Mouse (Mus musculus): Measurements from ENCODE around the gene Gm7579. TPM values are rescaled to one million over a fixed set of nuclear protein-coding genes. Genes with fewer than 3 reads are reported as not detected.
"Not testable (repeated sequence)": the region's sequence is repeated elsewhere in the genome, so short reads cannot be mapped to it uniquely, and the experiment has no call there.

Gene Gm7579
- polyA plus RNA-seq (2015; fragmentation: Nextera tagmentation; extraction: Ambion mirVana) = not detected in 2 replicates

DNA sequence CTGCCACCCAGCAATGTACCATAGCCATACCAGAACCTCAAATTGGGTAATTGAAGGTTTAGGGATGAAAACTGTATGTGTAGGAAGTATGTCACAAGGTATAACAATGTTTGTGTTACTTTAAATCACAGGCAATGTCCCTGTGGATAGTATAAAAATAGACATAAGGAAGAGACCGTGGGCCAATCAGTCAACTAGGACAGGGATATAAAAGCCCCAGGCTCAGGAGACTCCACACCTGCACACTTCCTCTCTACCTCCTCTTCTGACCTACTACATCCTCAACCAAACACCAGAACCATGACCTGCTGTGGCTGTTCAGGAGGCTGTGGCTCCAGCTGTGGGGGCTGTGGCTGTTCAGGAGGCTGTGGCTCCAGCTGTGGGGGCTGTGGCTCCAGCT lies at the start of gene Gm7579:
TSS of gene Gm7579 (plus strand) at position 301 of the 400 bp plus-strand sequence.
- Histone ChIP-seq H3K9ac (no peak within 1 kb of the TSS), H3K9me3 (no peaks in the 10 kb centered on the region), H3K27ac (no peak within 1 kb of the TSS), H3K4me2 (no peak within 1 kb of the TSS), H3K4me3 (replicated peaks) (no peak within 1 kb of the TSS), H3K27me3 (replicated peaks) (no peaks in the 10 kb centered on the region), H3K4me1 (no peaks in the 10 kb centered on the region), H3K36me3 (no peaks in the 10 kb centered on the region)
- 70% methylated on average over 1 of the region's 1 CpGs for WGBS
- ATAC-seq (ENCODE audit: insufficient read depth, low FRiP score, low read depth) = no peak

DNA sequence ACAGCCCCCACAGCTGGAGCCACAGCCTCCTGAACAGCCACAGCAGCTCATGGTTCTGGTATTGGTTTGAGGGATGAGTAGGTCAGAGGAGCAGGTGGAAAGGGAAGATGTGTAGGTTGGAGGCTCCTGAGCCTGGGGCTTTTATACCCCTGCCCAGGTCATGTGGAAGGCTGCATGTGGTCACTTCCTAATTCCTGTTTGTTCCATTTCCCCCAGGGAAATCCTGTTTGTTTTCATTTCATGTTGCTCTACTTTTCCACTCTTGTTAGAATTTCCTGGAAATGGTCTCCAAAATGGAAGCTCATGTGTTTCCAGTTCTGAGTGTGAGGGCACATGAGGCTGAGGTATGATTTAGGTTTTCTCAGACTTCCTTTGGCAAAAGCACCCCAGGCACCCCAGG lies 46.0 kb upstream of the Gm7579 start, which contains the start of gene Gm4553:
TSS of gene Gm4553 (minus strand) at position 101 of the 400 bp plus-strand sequence.
- not testable (repeated sequence) for H3K9me3 ChIP-seq; H3K9ac ChIP-seq; H3K4me2 ChIP-seq; H3K36me3 ChIP-seq; H3K4me3 ChIP-seq (replicated peaks); H3K27me3 ChIP-seq (replicated peaks); H3K27ac ChIP-seq; H3K4me1 ChIP-seq; ATAC-seq (ENCODE audit: insufficient read depth, low FRiP score, low read depth)

DNA sequence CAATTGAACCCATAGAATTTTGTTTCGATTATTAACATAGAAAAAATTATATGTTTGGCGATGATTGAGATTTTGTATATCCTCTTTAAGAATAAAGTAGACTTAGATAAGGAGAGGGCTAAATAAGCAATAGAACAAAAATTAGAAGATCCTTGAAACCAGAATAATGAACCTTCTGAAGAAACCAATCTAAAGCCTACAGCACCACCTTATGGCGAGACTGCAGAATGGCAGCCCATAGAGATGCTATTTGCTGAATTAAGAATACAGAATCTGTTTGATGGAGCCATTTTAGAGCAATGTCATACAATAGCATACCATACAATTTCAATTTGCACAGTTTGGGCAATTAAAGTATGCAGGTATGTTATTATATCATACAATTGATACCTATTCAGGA lies 41.8 kb upstream of the Gm7579 start:
- H3K36me3 ChIP-seq = no peaks in the 10 kb centered on the region
- 49% methylated on average over 3 of the region's 3 CpGs for WGBS

DNA sequence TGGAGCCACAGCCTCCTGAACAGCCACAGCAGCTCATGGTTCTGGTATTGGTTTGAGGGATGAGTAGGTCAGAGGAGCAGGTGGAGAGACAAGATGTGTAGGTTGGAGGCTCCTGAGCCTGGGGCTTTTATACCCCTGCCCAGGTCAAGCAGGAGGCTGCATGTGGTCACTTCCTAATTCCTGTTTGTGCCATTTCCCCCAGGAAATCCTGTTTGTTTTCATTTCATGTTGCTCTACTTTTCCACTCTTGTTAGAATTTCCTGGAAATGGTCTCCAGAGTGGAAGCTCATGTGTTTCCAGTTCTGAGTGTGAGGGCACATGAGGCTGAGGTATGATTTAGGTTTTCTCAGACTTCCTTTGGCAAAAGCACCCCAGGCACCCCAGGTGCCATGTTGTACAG lies 35.8 kb upstream of the Gm7579 start, which contains the start of gene Krtap5-2:
TSS of gene Krtap5-2 (minus strand) at position 101 of the 400 bp plus-strand sequence.
- not testable (repeated sequence) for H3K4me1 ChIP-seq; ATAC-seq (ENCODE audit: insufficient read depth, low FRiP score, low read depth); H3K27me3 ChIP-seq (replicated peaks); H3K27ac ChIP-seq; H3K4me3 ChIP-seq (replicated peaks); H3K9me3 ChIP-seq; H3K9ac ChIP-seq; H3K4me2 ChIP-seq; H3K36me3 ChIP-seq

More for the DNA sequence above, 41.8 kb upstream of the Gm7579 start:
- Histone ChIP-seq H3K9ac (no peak overlapping the region), H3K4me3 (replicated peaks) (no peak overlapping the region), H3K27ac (no peak overlapping the region), H3K9me3 (no peaks in the 10 kb centered on the region), H3K27me3 (replicated peaks) (no peaks in the 10 kb centered on the region), H3K4me2 (no peak overlapping the region), H3K4me1 (no peaks in the 10 kb centered on the region)
- ATAC-seq (ENCODE audit: insufficient read depth, low FRiP score, low read depth) = no peak

DNA sequence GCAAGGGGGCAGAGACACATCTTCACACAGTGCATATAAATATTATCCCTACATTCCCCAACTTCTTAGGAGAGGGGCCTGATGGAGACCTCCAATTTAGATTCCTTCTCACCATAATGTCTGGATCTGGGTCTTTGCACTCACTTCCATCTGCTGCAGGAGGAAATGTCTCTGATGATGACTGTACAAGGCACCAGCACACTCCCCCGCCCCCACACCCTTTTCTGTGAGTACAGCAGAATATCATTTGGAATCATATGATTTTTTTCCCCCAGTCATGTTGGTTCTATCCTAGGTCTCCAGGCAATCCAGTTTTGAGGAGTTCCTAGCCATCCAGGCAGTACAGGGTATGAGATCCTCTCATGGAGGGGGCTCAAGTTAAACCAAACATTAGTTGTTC lies 33.0 kb upstream of the Gm7579 start:
- H3K4me2 ChIP-seq = no peak overlapping the region
- H3K9me3 ChIP-seq = no peaks in the 10 kb centered on the region
- no peak for ATAC-seq (ENCODE audit: insufficient read depth, low FRiP score, low read depth)
- H3K36me3 ChIP-seq = no peaks in the 10 kb centered on the region
- H3K9ac ChIP-seq = no peak overlapping the region
- no peak overlapping the region for H3K4me3 ChIP-seq (replicated peaks)
- WGBS = 76% methylated on average over 1 of the region's 1 CpGs
- no peak overlapping the region for H3K27ac ChIP-seq
- H3K4me1 ChIP-seq = no peaks in the 10 kb centered on the region
- H3K27me3 ChIP-seq (replicated peaks) = no peaks in the 10 kb centered on the region

DNA sequence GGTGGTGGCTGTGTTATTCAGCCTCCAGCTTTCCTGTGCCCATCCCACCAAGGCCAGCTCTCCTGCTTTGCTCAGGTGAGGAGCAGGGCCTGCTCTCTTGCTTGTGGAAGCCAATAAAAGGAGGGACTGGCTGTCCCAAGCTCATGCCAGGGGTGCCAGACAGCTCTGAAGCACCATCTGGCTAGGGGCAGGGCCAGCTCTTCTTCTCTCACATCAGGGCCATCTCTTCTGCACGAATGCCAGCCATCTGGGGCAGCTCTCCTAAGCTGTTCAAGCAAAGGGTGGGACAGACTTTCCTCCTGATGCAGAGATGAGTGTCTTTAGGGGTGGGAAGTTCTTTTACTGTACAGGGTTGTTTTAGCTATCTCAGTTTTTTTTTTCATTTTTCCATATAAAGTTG lies 30.6 kb upstream of the Gm7579 start:
- H3K4me1 ChIP-seq = no peaks in the 10 kb centered on the region
- ATAC-seq (ENCODE audit: insufficient read depth, low FRiP score, low read depth) = no peak
- no peak overlapping the region for H3K4me2 ChIP-seq
- H3K36me3 ChIP-seq = no peaks in the 10 kb centered on the region
- WGBS = 25% methylated on average over 1 of the region's 1 CpGs
- no peak overlapping the region for H3K4me3 ChIP-seq (replicated peaks)
- H3K27me3 ChIP-seq (replicated peaks) = no peaks in the 10 kb centered on the region
- no peaks in the 10 kb centered on the region for H3K9me3 ChIP-seq
- H3K9ac ChIP-seq = no peak overlapping the region
- H3K27ac ChIP-seq = no peak overlapping the region

DNA sequence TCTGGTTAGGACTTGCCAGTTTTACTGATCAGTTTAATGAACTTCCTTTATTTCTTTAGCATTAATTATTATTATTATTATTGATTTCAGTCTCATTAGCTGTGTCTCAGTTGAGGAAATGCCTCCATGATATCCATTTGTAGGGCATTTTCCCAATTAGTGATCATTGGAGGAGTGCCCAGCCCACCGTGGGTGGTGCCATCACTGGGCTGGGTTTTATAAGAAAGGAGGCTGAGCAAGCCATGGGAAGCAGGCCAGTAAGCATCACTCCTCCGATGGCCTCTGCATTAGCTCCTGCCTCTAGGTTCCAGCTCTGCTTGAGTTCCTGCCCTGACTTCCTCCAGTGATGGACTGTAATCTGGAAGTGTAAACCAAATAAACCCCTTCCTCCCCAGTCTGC lies 23.5 kb upstream of the Gm7579 start:
- Histone ChIP-seq H3K9ac (no peak overlapping the region), H3K4me3 (replicated peaks) (no peak overlapping the region), H3K36me3 (no peaks in the 10 kb centered on the region), H3K27ac (no peak overlapping the region), H3K27me3 (replicated peaks) (no peaks in the 10 kb centered on the region), H3K9me3 (no peaks in the 10 kb centered on the region), H3K4me1 (no peaks in the 10 kb centered on the region), H3K4me2 (no peak overlapping the region)
- no peak for ATAC-seq (ENCODE audit: insufficient read depth, low FRiP score, low read depth)
- 70% methylated on average over 2 of the region's 2 CpGs for WGBS

DNA sequence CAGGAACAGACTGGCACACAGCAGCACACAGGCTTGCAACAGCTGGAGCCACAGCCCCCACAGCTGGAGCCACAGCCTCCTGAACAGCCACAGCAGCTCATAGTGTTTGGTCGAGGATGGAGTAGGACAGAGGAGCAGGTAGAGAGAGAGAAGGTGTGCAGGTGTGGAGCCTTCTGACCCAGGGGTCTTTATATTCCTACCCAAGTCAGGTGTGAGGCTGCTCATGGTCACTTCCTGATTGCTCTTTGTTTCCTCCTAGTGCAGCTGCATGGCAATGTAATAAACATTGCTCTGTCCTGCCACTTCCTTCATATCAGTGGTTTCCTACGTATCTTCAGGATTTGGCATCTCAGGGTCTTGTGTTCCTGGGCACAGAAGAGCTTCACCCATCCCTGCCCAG lies 21.4 kb upstream of the Gm7579 start, which contains the start of gene Gm10153:
TSS of gene Gm10153 (minus strand) at position 101 of the 400 bp plus-strand sequence.
- WGBS = 34% methylated on average over 2 of the region's 2 CpGs
- H3K4me3 ChIP-seq (replicated peaks) = no peak within 1 kb of the TSS
- H3K4me1 ChIP-seq = no peaks in the 10 kb centered on the region
- H3K4me2 ChIP-seq = no peak within 1 kb of the TSS
- H3K9ac ChIP-seq = no peak within 1 kb of the TSS
- H3K27ac ChIP-seq = no peak within 1 kb of the TSS
- no peaks in the 10 kb centered on the region for H3K9me3 ChIP-seq
- no peaks in the 10 kb centered on the region for H3K27me3 ChIP-seq (replicated peaks)
- ATAC-seq (ENCODE audit: insufficient read depth, low FRiP score, low read depth) = no peak
- no peaks in the 10 kb centered on the region for H3K36me3 ChIP-seq

DNA sequence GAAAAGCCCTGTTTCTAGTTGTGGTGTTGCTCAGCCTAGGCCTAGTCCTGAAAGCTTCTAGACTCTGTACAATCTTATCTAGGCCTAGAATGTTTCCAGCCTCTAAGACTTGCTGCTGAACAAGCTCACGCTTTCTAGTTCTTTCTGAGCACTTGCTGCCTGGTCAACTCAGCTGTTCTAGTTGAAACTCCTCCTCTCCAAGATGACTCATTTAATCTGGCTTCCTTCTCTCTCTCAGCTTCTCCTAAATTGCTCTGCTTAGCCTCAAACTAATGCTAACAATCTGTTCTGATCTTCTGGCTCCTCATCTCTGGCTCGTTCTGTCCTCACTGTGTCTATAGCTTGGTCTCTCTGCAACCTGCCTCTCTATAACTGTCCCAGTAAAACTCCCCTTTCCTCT lies 12.9 kb upstream of the Gm7579 start:
- no peaks in the 10 kb centered on the region for H3K9me3 ChIP-seq
- H3K36me3 ChIP-seq = no peaks in the 10 kb centered on the region
- no peaks in the 10 kb centered on the region for H3K27me3 ChIP-seq (replicated peaks)
- WGBS = 68% methylated on average over 2 of the region's 2 CpGs
- H3K4me2 ChIP-seq = no peak overlapping the region
- H3K4me3 ChIP-seq (replicated peaks) = no peak overlapping the region
- no peak for ATAC-seq (ENCODE audit: insufficient read depth, low FRiP score, low read depth)
- no peaks in the 10 kb centered on the region for H3K4me1 ChIP-seq
- no peak overlapping the region for H3K9ac ChIP-seq
- no peak overlapping the region for H3K27ac ChIP-seq

DNA sequence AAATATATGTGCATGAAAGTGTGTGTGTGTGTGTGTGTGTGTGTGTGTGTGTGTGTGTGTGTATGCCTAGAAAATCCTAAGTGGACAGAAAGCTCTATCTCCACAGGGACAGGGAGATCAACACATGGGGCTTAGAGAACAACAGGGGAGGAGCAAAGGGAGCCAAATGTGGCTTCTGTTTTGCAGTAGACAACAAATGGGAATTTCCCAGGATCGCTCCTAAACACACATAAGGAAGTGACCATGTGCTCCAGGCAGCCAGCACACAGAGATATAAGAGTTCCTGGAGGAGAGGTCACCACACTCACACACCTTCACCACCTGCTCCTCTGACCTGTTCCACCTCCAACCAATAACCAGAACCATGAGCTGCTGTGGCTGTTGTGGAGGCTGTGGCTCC lies 10.6 kb upstream of the Gm7579 start, which contains the start of gene Krtap5-3:
TSS of gene Krtap5-3 (plus strand) at position 301 of the 400 bp plus-strand sequence.
- H3K27ac ChIP-seq = no peak within 1 kb of the TSS
- WGBS = 42% methylated on average over 1 of the region's 1 CpGs
- no peaks in the 10 kb centered on the region for H3K27me3 ChIP-seq (replicated peaks)
- ATAC-seq (ENCODE audit: insufficient read depth, low FRiP score, low read depth) = no peak
- no peaks in the 10 kb centered on the region for H3K9me3 ChIP-seq
- H3K4me1 ChIP-seq = no peaks in the 10 kb centered on the region
- H3K9ac ChIP-seq = no peak within 1 kb of the TSS
- no peaks in the 10 kb centered on the region for H3K36me3 ChIP-seq
- no peak within 1 kb of the TSS for H3K4me2 ChIP-seq
- H3K4me3 ChIP-seq (replicated peaks) = no peak within 1 kb of the TSS

DNA sequence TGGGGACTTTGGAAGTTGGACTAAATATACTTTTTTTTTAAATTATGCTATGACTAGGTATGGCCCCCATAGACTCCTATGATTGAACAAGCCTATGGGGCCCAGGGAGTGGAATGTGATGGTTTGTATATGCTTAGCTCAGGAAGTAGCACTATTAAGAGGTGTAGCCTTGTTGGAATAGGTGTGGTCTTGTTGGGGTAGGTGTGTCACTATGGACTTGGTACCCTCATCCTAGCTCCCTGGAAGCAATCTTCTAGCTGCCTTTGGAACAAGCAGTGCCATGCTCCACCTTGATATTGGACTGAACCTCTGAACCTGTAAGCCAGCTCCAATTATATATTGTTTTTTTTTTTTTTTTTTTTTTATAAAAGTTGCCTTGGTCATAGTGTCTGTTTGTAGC lies 6.2 kb upstream of the Gm7579 start:
- H3K27me3 ChIP-seq (replicated peaks) = no peaks in the 10 kb centered on the region
- H3K9me3 ChIP-seq = no peaks in the 10 kb centered on the region
- no peak overlapping the region for H3K4me3 ChIP-seq (replicated peaks)
- no peak overlapping the region for H3K27ac ChIP-seq
- ATAC-seq (ENCODE audit: insufficient read depth, low FRiP score, low read depth) = no peak
- H3K4me2 ChIP-seq = no peak overlapping the region
- H3K36me3 ChIP-seq = no peaks in the 10 kb centered on the region
- no peaks in the 10 kb centered on the region for H3K4me1 ChIP-seq
- H3K9ac ChIP-seq = no peak overlapping the region

DNA sequence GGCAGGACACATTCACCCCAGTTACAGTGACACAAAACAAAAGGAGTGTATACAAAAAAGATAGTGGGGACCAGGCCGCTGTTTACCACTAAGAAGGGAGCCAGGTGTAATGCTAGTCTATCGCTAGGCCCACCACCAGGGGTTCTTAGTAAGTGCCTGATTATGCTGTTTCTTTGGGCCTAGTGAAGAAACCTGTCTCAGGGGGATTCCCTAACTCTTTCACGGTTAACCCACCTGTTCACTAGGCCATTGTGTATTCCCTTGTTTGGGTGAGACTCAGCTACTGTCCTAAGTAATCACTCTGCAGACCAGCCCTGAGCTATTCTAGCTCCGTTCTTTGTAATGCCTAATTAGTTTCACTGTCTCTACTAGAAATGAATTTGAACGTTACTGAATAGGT lies 4.8 kb upstream of the Gm7579 start:
- H3K9ac ChIP-seq; ATAC-seq (ENCODE audit: insufficient read depth, low FRiP score, low read depth); H3K4me3 ChIP-seq (replicated peaks); H3K27me3 ChIP-seq (replicated peaks); H3K36me3 ChIP-seq; H3K4me2 ChIP-seq; H3K27ac ChIP-seq; H3K9me3 ChIP-seq; H3K4me1 ChIP-seq: not testable (repeated sequence)
- 80% methylated on average over 5 of the region's 5 CpGs for WGBS

DNA sequence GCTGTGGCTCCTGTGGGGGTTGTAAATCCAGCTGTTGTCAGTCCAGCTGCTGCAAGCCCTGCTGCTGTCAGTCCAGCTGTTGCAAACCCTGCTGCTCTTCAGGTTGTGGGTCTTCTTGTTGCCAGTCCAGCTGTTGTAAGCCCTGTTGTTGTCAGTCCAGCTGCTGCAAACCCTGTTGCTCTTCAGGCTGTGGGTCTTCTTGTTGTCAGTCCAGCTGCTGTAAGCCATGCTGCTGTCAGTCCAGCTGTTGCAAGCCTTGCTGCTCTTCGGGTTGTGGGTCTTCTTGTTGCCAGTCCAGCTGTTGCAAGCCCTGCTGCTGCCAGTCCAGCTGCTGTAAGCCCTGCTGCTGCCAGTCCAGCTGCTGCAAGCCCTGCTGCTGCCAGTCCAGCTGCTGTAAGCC lies 477 bp downstream of the Gm7579 start:
- H3K27me3 ChIP-seq (replicated peaks); H3K36me3 ChIP-seq; ATAC-seq (ENCODE audit: insufficient read depth, low FRiP score, low read depth); H3K4me2 ChIP-seq; H3K27ac ChIP-seq; H3K4me3 ChIP-seq (replicated peaks); H3K9ac ChIP-seq; H3K9me3 ChIP-seq; H3K4me1 ChIP-seq: not testable (repeated sequence)
- WGBS = 55% methylated on average over 1 of the region's 1 CpGs
